Mouse (Mus musculus) heart, embryonic 16.5 days (tissue): ENCODE results near the gene Parm1. TPM values are rescaled to one million over a fixed set of nuclear protein-coding genes. Genes with fewer than 3 reads are reported as not detected.

Experiments
- ATAC-seq: fragments of 200-750 bp; cut with Nextera tagmentation; replicated peaks from 2 replicates; pipeline ENCODE4 v1.8.0; 2017; ENCODE audit warnings: moderate number of reproducible peaks; ENCODE audit not compliant: insufficient read depth, low FRiP score; ENCODE audit errors: extremely low read depth
- H3K27ac ChIP-seq: fragments of 300-500 bp; sonication (generic); 2 replicates; pipeline ENCODE4 v1.5.1; 2014; ENCODE audit warnings: mild to moderate bottlenecking, low read length, control low read depth, moderate library complexity
- H3K27me3 ChIP-seq: fragments of 300-500 bp; sonication (generic); 2 replicates; pipeline ENCODE4 v1.6.1; 2014; ENCODE audit warnings: low read length, mixed read lengths; ENCODE audit not compliant: control insufficient read depth, insufficient read depth
- H3K36me3 ChIP-seq: fragments of 300-500 bp; sonication (generic); 2 replicates; pipeline ENCODE4 v1.6.1; 2014; ENCODE audit not compliant: control insufficient read depth, insufficient read depth
- H3K4me1 ChIP-seq: fragments of 300-500 bp; sonication (generic); 2 replicates; pipeline ENCODE4 v1.6.1; 2014; ENCODE audit warnings: low read length, mixed read lengths; ENCODE audit not compliant: control insufficient read depth, insufficient read depth
- H3K4me2 ChIP-seq: fragments of 300-500 bp; sonication (generic); 2 replicates; pipeline ENCODE4 v1.6.1; 2014; ENCODE audit warnings: low read depth, mild to moderate bottlenecking, control low read depth, low read length
- H3K4me3 ChIP-seq: fragments of 300-500 bp; sonication (generic); 2 replicates; pipeline ENCODE4 v1.5.1; 2014; ENCODE audit warnings: mild to moderate bottlenecking, control low read depth, low read length
- H3K9ac ChIP-seq: fragments of 300-500 bp; sonication (generic); 2 replicates; pipeline ENCODE4 v1.6.1; 2014; ENCODE audit warnings: low read length, control low read depth
- H3K9me3 ChIP-seq: fragments of 300-500 bp; sonication (generic); replicated peaks from 2 replicates; pipeline ENCODE4 v1.6.1; 2016; ENCODE audit warnings: low read length; ENCODE audit not compliant: control insufficient read depth
- WGBS: fragments of 180-500 bp; shearing (Covaris S2); extraction: QIAGEN DNeasy Blood & Tissue Kit; methylation state at CpG from one replicate; pipeline ENCODE4 v1.1.7; 2014; 5-methylcytosine and 5-hydroxymethylcytosine counted together
- polyA plus RNA-seq: library from polyadenylated mRNA; unstranded; fragments of >200 nt; fragmentation: Nextera tagmentation; extraction: Ambion mirVana; gene quantifications from 2 replicates; pipeline ENCODE4 v1.2.1, GENCODE M21; 2015

The Parm1 gene
- polyA plus RNA-seq, 1 experiment from 2014 or later = 32.5 TPM

- H3K27ac ChIP-seq = no peak overlapping the region
- H3K36me3 ChIP-seq = no peaks in the 10 kb centered on the region
- H3K4me2 ChIP-seq = no peak overlapping the region
- ATAC-seq = no peak
- H3K27me3 ChIP-seq = no peaks in the 10 kb centered on the region
- H3K9me3 ChIP-seq = no peaks in the 10 kb centered on the region; the same call in 1 of the 2 replicates
- no peak overlapping the region for H3K9ac ChIP-seq
- no peaks in the 10 kb centered on the region; the same call in 1 of the 2 replicates for H3K4me1 ChIP-seq
- 26% methylated on average over 5 of the region's 5 CpGs for WGBS
- no peak overlapping the region for H3K4me3 ChIP-seq
These were observed 13.0 kb upstream of the Parm1 start for GRCm38 (mm10) chr5:91504320-91504922.

- H3K27me3 ChIP-seq = no peaks in the 10 kb centered on the region
- 14% methylated on average over 6 of the region's 6 CpGs for WGBS
- ATAC-seq = no peak
- peaks cover 20% of the 10 kb centered on the region for H3K4me1 ChIP-seq
- no peak overlapping the region for H3K4me3 ChIP-seq
- no peaks in the 10 kb centered on the region for H3K9me3 ChIP-seq
- no peak overlapping the region; the same call in 1 of the 2 replicates for H3K4me2 ChIP-seq
- H3K27ac ChIP-seq = no peak overlapping the region
- no peak overlapping the region for H3K9ac ChIP-seq
- H3K36me3 ChIP-seq = no peaks in the 10 kb centered on the region
These were observed 338 bp upstream of the Parm1 start for GRCm38 (mm10) chr5:91517077-91517476.

- Histone ChIP-seq H3K27me3 (no peaks in the 10 kb centered on the region), H3K27ac (peak overlapping the region; percentile 48), H3K4me1 (peaks cover 30% of the 10 kb centered on the region), H3K9me3 (no peaks in the 10 kb centered on the region), H3K4me3 (peak overlapping the region; percentile 71), H3K9ac (peak overlapping the region; percentile 80), H3K4me2 (peak overlapping the region; percentile 84), H3K36me3 (no peaks in the 10 kb centered on the region)
- WGBS = 2% methylated on average over 16 of the region's 16 CpGs
- ATAC-seq = 0 out of 2 replicates have a peak, but pooled peaks have one; percentile 8
These were observed 931 bp downstream of the Parm1 start for GRCm38 (mm10) chr5:91518302-91518790.

- no peaks in the 10 kb centered on the region for H3K9me3 ChIP-seq
- peaks cover 30% of the 10 kb centered on the region for H3K4me1 ChIP-seq
- 0 out of 2 replicates have a peak, but pooled peaks have one; percentile 10 for ATAC-seq
- WGBS = 7% methylated on average over 7 of the region's 7 CpGs
- H3K27me3 ChIP-seq = no peaks in the 10 kb centered on the region
- H3K4me3 ChIP-seq = peak overlapping the region; percentile 71
- H3K36me3 ChIP-seq = no peaks in the 10 kb centered on the region
- H3K4me2 ChIP-seq = peak overlapping the region; percentile 84
- peak overlapping the region; percentile 80 for H3K9ac ChIP-seq
- H3K27ac ChIP-seq = peak overlapping the region; percentile 48
These were observed 1.5 kb downstream of the Parm1 start for GRCm38 (mm10) chr5:91518946-91519345.

GRCm38 (mm10) chr5:91519521-91519920, 2.1 kb downstream of the Parm1 start:
- Histone ChIP-seq H3K27ac (peak overlapping the region; percentile 53; the same call in 1 of the 2 replicates), H3K9ac (peak overlapping the region; percentile 80)

GRCm38 (mm10) chr5:91532748-91533496, 15.5 kb downstream of the Parm1 start:
- WGBS = 69% methylated on average over 10 of the region's 10 CpGs
- no peak overlapping the region for H3K4me3 ChIP-seq
- H3K36me3 ChIP-seq = 0 out of 2 replicates have a peak, but pooled peaks cover 3% of the 10 kb centered on the region
- no peak overlapping the region for H3K27ac ChIP-seq
- ATAC-seq = no peak
- H3K9me3 ChIP-seq = no peaks in the 10 kb centered on the region
- H3K4me1 ChIP-seq = no peaks in the 10 kb centered on the region
- H3K4me2 ChIP-seq = no peak overlapping the region
- H3K27me3 ChIP-seq = no peaks in the 10 kb centered on the region
- H3K9ac ChIP-seq = no peak overlapping the region

More at GRCm38 (mm10) chr5:91519521-91519920, 2.1 kb downstream of the Parm1 start:
- Histone ChIP-seq H3K4me1 (peaks cover 30% of the 10 kb centered on the region), H3K4me3 (peak overlapping the region; percentile 71), H3K27me3 (no peaks in the 10 kb centered on the region), H3K9me3 (no peaks in the 10 kb centered on the region), H3K36me3 (no peaks in the 10 kb centered on the region), H3K4me2 (peak overlapping the region; percentile 84)
- WGBS = 32% methylated on average over 4 of the region's 4 CpGs
- ATAC-seq = no peak

GRCm38 (mm10) chr5:91559071-91559610, 41.7 kb downstream of the Parm1 start:
- no peak overlapping the region for H3K9ac ChIP-seq
- H3K27me3 ChIP-seq = no peaks in the 10 kb centered on the region
- no peak overlapping the region for H3K4me3 ChIP-seq
- H3K4me1 ChIP-seq = peaks cover 17% of the 10 kb centered on the region
- no peak overlapping the region for H3K4me2 ChIP-seq
- 70% methylated on average over 7 of the region's 7 CpGs for WGBS
- no peak for ATAC-seq
- H3K36me3 ChIP-seq = no peaks in the 10 kb centered on the region
- no peak overlapping the region for H3K27ac ChIP-seq
- no peaks in the 10 kb centered on the region for H3K9me3 ChIP-seq

GRCm38 (mm10) chr5:91559711-91560110, 42.3 kb downstream of the Parm1 start:
- no peaks in the 10 kb centered on the region for H3K9me3 ChIP-seq
- H3K4me3 ChIP-seq = no peak overlapping the region
- H3K4me1 ChIP-seq = peaks cover 21% of the 10 kb centered on the region
- ATAC-seq = no peak
- no peaks in the 10 kb centered on the region for H3K27me3 ChIP-seq
- no peak overlapping the region for H3K4me2 ChIP-seq
- 59% methylated on average over 2 of the region's 2 CpGs for WGBS
- no peak overlapping the region for H3K9ac ChIP-seq
- no peaks in the 10 kb centered on the region for H3K36me3 ChIP-seq
- H3K27ac ChIP-seq = no peak overlapping the region

GRCm38 (mm10) chr5:91561394-91561793, 44.0 kb downstream of the Parm1 start:
- 89% methylated on average over 3 of the region's 3 CpGs for WGBS
- Histone ChIP-seq H3K27me3 (no peaks in the 10 kb centered on the region), H3K9me3 (no peaks in the 10 kb centered on the region), H3K4me3 (no peak overlapping the region), H3K4me2 (no peak overlapping the region), H3K36me3 (no peaks in the 10 kb centered on the region), H3K9ac (no peak overlapping the region), H3K27ac (no peak overlapping the region), H3K4me1 (peaks cover 33% of the 10 kb centered on the region)
- no peak for ATAC-seq
